Mouse (Mus musculus) frontal cortex, postnatal 10 days (tissue): ENCODE data around the gene Brd3os.

Experiments
- DNase-seq, 2 experiments: peaks; one replicate each; pipeline ENCODE4 v3.0.0; 2022; ENCODE audit warnings: low spot score in 2 of 2, mixed read lengths in 1 of 2

Gene Brd3os

DNA sequence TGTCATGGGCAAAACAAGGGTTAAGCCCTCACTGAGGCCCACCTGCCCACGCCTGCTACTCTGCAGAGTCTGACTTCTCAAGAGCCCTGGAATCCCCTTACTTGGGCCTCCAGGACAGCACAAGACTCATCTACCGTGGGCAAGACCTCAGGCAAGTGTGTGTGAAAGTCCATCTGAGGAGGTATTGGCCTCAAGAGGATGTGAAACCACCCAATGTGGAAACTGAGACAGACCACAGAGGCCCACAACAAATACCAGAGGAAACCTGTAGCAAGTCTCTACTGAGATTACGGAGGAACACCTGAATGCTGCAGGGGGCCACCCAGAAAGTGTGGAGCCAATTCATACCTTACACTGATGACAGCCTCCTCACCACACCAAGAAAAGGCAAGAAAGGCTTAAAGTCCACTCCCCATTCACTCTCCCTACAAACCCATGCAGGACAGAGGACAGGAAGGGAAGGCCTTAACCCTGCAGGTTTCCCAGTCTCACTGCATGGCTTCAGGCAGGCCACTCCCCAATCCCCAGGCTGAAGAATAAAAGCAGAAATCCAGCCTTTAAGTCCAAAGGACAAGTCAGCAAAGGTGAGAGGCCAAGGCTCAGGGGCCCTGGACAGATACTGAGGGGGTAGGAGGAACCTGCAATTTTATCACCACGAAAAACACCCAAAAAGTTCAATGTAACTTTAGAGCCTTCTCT, 27.3 kb downstream of the Brd3os start:
- no peak for DNase-seq

DNA sequence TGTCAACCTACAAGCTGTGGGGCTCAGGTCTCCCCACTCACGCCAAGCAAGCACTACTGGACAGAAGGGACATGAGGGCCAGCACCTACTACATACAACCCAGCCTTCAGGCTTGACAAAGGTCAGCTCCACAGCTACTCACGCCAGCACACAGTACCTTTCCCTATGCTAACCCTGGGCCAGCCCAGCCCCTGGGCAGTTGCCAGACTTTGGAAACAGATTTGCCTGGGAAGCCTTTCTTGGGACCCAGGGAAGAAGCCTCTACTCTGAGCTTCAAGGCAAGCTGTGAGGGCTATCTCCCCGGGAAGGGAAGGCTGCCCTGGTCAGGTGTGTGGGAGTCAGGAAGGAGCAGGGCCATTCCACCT, 27.8 kb downstream of the Brd3os start:
- DNase-seq, result no peak

DNA sequence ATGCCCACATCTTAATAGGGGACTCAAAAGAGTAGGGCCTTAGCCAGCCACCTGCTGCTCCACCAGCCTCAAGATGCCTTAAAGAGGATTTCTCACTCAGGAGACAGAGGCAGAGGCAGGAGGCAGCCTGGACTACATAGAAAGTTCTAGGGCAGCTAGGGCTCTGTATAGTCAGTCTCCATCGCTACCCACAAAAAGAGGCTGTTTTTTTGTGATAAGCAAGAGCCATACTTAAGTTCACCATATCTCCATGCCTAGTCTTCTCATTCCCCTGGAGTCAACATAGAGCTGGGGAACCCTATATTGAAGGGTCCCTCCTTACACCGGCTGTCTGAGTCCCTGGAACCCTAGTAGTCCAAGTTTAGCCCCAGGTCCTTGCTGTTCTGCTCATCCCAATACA, 28.4 kb downstream of the Brd3os start:
- no peak for DNase-seq

DNA sequence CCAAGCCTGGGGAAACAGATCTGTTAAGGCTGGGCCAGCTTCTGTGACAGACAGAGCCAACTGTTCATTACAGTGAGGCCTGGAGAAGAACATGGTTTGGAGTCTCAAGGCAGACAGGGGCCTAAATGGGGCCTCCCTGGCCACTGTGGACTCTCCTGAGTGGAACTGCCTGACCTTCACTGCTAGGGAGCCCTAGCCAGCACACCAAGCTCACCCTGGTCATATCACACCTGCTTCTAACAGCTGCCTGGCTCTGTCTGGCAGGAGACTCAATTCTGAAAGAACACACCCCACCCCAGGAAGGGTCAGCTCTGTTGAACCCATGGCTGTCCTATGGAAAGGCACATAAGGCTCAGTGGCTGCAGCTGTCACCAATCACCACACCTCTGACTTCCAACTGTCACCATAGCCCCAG, 29.1 kb downstream of the Brd3os start:
- DNase-seq, result no peak

DNA sequence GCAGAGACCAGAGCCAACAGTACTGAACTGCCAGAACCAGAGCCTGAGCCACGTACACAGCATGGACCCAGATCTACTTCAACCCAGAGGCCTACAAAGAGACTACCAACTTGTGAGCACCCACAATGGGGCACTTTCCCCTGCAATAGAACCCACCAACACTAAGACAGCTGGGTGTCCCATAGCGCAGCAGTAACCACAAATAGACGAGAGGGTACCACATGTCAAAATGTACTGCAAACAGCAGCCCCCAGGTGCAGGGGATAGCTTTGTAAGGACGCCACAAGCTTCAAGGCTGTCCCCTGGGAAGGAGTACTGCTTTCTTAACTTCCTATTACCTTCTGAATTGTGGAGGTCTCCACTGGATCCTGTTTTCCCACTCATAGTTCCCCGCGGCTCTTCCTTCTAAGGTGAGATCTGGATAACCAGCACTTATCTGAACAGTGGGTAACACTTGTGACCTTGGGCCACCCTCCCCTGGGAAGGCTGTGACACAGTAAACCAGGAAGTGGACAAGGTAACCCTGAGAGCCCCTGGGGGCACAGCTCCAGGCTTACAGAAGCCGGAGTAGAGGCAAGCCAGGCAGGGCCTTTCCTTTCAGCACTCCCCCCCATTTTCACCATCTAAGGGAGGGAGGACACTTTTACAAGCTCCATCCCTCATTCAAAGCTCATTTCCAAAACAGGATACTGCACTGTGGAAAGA, 31.1 kb downstream of the Brd3os start:
- DNase-seq, result no peak

DNA sequence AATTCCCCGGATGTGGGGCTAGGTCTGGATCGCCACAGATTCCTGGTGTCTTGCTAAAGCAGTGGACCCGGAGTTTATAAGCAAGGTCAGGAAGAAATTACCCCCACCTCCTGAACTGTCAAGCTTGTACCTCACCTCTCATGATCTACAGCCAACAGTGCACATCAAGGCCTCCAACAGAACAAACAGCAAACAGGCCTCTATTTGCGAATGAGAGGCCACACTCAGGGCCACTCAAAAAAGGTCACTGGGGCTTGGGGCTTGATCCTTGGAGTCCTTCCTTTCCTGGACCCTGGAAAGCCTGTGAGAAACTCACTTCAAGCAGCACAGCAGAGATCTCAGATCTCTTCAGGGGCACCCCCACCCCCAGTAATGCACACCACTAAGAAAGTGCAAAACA, 31.8 kb downstream of the Brd3os start:
- no peak for DNase-seq

DNA sequence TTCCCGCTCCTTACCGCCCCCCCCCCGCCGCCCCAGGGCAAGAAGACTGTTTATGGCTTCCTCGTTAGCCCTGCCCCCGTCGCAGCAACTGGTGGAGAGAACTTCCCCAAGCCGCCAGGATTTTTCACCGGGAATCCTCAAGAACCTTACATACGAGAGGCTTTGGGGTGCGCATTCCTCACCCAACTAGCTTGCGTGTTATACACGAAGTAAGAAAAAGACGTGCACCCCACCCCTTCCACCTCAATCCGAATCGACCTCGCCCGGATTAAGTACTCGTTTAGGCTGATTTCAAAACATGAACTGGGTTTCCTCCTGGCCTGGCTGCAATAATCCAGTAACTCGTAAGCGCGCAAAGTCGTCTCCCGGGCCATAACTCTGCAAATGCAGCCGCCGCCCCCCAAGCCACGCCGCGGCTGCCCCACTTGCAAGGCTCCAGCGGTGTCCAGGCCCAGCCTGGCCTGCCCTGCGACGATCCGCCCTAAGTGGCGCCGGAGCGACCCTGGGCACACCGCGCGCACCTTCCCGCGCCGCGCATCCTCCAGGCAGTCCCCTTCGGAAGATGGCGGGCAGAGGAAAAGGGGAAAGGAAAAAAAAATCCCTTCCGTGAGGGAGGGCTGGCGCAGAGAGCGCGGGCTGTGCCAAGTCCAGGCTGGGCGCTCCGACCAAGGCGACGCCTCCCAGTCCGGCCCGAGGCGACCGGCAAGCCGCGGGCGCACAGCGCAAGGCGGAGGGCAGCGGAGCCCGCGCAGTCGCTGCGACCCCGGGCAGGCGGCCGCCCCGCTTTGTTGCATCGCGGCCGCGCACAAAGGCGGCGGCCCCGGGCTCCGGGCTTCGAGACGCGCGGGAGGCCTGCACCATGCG, 32.7 kb downstream of the Brd3os start:
- DNase-seq, result peak in 1 of 2 experiments; percentile 48

DNA sequence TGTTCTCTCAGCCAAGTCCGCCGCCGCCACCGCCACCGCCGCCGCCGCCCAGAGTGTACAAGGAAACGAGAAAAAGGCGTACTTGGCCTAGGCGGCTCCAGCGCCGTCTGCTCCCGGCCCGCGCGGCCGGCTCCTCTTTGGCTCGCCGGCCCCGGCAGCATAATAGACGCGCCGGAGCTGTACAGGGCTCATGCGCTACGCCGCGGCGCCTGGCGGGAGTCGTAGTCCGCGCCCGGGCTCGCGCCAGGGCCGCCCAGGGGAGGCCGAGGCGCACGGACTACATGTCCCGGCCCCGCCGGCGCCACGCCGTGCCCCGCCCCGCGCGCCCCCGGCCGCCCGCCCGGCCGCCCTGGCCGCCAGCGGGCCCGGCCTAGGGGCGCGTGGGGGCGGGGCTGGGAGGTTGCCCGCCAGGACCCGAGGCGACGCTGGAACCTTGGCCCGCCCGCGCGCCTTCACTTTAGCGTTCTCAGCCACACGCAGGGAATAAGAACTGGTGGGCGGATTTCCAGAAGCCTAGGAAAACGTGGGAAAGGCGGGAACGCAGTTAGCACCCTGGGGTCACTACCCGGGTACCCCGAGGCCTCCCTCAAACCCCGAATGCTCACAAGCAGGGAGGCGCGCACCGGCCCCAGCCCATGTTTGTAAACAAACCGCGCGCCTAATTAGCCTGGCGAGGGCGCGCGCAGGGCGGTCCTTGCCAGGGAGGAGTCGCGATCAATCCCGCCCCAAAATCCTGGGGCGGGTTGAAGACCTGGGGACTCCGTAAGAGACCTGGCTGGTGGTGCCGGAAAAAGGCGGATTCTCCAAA, 33.6 kb downstream of the Brd3os start:
- DNase-seq, result peak; percentile 91

DNA sequence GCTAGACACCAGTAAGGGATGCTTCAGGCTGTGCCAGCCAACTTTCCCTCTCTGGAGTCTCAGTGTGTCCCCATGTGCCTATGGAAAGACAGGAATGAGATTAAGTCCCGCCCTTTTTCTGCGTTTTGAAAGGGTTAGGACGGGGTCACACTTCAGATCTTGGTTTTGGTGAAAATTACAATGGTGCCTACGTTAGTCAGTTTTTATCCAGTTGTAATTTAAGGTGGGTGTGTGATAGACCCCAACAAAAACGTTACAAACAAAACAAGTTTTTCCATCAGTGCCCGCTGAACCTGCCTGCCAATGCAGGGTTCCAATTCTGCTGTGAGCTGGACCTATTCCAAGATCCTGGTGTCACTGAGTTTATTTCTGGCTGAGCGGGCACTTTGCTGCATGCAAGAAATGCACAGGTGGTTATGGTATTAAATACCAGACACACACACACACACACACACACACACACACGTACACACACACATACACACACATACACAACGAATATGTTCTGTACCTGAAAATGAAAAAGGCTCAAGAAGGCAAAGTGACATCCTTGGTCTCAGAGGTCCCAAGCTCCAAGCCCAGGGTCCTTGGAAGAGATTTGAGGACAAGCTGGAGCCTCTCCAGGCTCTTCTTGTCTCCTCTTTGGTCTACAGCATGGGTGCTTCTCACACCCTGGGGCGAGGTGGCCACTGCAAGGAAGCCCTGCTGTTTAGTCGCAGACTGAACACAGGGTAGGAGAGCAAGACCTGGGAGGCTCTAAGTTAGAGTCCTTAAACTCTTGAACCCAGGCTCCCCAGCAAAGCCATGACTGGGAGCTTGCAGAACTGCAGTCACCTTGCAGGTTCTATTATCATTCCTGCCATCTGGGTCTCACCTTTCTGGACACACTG, 34.4 kb downstream of the Brd3os start:
- no peak for DNase-seq

DNA sequence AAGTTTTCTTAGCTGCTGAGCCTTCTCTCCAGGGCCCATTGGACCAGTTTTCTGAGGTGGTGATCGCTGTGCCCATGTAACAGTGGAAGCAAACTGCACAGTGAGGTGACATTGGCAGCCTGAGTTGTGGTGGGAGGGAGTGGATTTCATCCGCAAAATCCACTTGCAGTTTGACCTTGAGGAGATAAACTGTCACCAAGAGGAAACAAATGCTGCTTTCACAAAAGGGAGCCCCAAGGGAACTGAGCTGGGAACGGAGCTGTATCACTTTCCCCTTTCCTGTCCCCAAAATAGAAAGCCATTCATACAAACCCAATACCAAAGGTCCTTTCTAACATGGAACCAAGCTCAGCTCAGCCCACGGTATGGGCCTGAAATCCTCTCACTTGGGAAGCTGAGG, 37.7 kb downstream of the Brd3os start:
- no peak for DNase-seq

DNA sequence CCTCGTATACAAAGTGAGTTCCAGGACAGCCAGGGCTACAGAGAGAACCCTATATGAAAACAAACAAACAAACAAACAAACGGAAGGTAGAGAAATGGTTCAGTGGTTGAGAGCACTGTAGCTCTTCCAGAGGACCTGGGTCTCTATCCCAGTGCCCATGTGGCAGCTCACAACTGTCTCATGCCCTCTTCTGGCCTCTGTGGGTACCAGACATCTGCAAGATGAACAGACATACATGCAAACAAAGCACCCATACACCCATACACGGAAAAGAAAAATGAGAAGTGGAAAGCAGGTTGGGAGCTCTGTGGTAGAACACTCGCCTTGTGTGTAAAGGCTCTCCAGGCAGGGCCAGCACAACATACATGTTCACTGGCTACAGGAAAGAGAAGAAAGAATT, 38.2 kb downstream of the Brd3os start:
- no peak for DNase-seq

DNA sequence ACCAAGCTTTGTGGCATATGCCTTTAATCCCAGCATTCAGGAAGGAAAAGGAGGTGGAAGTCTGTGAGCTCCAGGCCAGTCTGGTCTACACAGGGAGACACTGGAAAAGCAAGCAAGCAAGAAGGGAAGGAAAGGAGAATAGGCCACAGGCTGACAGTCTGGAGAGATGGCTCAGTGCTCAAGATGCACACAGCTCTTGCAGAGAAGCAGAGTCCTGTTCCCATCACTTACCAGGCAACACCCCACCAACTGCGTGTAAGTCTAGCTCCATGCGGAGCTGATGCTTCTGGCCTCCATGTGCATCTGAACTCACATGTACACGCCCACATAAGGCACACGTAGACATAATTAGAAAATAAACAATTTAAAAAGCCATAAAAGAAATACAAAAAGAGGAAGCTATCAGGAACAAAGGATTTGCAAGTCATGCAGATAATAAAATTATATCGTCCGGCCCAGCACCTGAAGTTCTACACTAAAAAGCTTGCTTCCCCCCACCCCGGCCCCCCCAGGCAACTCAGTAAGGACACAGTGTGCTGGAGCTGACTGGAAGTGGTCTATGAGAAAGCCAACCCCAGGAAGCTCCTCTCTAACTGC, 40.2 kb downstream of the Brd3os start:
- no peak for DNase-seq

DNA sequence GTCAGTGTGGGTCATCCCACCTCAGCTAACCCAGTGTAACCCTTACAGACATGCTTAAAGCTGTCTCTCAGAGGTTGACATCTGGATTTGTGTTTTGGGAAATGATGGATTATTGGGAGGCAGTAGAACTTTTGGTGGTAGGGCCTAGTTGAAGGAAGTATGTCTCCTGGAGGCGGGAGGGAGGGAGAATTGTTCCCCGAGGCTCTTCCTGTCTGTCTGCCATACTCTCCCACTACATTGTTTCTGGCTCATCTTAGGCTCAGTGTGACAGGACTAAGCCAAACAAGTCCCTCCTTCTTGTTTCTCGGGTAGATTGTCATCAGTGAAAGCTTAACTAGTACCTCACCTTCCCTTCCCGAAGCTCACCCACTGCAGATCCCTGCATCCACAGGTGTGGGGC, 44.6 kb downstream of the Brd3os start:
- DNase-seq, result no peak

DNA sequence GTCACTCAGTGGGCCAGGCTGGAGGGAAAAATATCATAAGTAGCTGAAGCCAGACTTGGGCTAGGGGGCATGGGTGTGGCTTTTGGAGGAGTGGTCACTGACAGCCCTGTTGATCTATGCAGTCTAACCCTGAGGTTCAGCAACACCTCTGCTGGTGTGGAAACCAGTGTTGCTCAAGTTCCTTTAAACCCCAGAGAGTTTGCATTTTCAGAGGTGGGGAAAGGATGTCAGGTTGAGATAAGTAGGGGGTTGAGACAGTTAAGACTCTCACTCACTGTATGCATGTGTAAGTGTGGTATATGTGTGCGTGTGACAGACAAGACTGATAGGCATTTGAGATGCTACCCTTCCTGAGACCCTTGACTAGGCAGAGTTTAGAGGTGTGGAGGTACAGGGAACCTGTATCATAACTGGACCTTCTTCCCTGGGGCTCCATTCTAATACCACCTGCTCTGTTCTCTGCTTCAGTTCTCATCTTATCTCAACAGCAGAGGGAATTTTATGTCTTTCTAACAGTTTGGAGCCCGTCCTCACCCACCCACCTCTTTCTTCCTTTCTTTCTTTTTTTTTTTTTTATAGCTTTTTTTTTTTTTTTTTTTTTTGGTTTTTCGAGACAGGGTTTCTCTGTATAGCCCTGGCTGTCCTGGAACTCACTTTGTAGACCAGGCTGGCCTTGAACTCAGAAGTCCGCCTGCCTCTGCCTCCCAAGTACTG, 45.4 kb downstream of the Brd3os start:
- DNase-seq, result no peak

DNA sequence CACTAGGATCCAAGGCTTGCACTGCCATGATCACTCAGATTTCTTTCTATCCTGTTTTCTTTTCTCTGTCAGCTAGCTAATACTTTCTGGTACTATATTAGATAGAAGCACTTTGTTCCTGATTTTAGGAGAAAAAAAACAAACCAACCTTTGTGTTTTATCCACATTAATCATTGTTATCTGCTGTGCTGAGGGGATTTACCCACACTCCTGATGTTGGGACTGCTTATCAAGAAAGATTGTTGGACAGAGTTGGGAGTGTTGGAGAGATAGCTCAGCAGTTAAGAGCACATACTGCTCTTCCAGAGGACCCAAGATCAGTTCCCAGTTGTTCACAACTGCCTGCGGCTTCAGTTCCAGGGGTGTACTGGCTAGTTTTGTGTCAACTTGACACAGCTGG, 46.2 kb downstream of the Brd3os start:
- no peak for DNase-seq

DNA sequence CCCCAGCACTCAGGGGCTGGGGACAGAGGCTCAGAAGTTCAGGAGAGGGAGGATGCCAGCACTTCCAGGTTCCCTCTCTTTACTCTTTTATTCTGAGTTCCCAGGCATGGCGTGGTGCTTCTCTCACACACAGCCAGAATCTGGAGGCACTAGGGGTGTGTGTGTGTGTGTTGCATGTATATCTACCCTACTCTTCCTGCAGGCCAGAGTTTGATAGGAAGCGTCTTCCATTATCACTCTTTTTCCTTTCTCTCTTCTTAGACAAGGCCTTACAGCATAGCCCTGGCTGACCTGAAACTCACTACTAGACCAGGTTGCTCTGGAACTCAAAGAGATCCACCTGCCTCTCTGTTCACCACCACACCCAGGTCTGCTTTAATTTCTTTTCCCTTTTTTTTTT, 48.8 kb downstream of the Brd3os start:
- no peak for DNase-seq
